Mouse (Mus musculus): Measurements from ENCODE around the gene Sun2. TPM values are rescaled to one million over a fixed set of nuclear protein-coding genes. Genes with fewer than 3 reads are reported as not detected.

The Sun2 gene
- total RNA-seq, 2 experiments from 2014 or later, result 9.9 to 15.2 TPM

DNA sequence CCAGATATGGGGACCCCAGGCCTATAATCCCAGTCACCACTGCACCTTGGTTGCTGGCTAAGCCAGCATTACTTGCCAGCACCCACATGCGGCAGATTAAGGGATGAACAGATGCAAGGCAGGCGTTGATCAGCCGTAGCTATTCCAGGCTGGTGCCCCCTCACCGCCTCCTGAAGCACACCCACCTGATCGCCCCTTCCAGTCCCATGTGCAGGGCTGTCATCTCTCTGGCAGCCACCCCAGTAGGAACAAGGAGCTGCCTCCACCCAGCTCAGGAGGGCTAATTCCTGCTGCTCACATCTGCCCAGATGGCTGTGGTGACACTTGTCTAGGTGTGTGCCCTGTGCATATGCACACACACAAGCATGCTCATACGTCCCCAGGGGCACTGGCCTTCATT is 18.6 kb upstream of the Sun2 start:
- no peak for ATAC-seq (replicated peaks; ENCODE audit: low FRiP score, low TSS enrichment, poor library complexity, severe bottlenecking)

DNA sequence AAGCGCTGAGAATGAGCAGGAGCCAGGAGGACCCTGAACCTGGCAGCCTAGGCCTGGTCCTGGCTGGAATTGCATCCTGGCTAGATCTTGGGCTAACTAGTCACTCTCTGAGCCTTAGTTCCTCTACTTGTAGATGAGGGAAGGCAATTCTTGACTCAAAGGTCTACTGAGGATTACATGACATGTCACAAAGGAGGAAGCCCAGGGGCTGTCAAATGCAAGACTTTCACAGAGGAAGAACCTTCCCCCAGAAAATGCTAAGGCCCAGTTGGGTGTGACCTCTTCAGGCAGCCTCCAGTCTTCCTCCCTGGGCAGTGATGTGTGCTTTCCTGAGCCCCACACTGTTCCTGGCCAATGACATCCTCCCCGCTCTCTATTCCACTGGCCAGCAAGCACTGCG is 14.8 kb upstream of the Sun2 start:
- ATAC-seq (replicated peaks; ENCODE audit: low FRiP score, low TSS enrichment, poor library complexity, severe bottlenecking), result no peak

DNA sequence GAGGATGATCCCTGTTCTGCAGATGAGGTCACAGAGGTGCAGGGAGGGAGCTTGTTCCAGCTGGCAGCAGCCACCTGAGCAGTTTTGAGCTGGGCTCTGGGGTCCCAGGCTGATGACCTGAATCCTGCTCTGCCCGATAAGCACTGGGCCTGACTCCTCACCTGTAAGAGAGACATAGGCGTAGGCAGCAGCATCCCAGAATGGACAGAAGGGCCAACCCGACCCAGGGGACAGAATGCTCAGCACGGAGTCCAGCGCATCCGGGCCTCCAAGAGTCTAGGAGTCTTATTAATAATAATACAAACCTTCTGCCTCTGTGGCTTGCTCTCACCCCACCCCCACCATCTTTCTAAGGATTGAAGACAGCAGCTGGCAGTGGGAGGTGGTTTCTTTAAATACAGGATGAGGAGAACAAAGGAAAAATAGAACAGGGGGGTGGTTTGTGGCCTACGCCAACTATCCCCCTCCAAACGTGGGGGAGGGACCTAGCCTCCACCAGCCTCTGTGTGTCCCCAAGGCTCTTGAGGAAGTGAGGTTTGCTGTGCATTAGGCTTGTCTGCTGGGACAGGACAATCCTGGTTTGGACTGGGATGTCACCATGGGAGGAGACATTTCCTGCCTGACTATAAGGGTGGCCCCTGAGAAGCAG is 13.8 kb upstream of the Sun2 start:
- no peak for ATAC-seq (replicated peaks; ENCODE audit: low FRiP score, low TSS enrichment, poor library complexity, severe bottlenecking)

DNA sequence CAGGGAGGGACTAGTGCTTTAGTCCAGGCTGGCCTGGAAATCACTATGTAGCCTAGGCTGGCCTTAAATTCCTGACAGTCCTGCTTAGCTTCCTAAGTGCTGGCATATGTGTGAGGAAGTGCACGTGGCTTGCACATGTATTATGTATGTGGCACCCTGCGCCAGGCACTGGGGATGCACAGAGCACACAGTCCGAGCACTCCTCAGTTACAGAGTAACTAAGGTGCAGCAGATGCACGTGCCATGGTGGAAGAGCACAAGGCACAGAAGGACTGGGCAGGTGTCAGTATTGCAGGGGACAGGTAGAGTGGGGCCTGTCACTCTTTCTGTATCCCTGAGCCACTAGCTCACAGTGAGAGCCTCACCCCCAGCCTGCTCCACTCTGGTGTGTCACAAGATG is 12.8 kb upstream of the Sun2 start:
- no peak for ATAC-seq (replicated peaks; ENCODE audit: low FRiP score, low TSS enrichment, poor library complexity, severe bottlenecking)

DNA sequence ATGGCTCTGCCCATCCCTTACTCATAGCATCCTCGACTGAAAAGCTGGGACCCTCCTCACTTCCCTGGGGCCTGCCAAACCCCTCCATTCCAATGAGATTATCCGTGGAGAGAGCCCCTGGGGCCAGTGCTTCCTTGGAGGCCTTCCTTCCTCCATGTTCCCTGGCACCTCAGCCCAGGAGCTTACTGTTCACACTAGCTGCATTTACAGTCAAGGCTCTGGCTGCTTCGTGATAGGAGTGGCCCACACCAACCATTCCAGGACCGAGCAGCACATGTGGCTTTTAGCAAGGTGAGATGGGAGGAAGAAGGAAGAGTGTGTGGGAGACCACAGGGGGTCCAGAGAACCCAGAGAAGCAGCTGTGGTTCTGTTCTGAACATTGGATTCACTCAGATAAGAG is 11.5 kb upstream of the Sun2 start:
- ATAC-seq (replicated peaks; ENCODE audit: low FRiP score, low TSS enrichment, poor library complexity, severe bottlenecking), result no peak

DNA sequence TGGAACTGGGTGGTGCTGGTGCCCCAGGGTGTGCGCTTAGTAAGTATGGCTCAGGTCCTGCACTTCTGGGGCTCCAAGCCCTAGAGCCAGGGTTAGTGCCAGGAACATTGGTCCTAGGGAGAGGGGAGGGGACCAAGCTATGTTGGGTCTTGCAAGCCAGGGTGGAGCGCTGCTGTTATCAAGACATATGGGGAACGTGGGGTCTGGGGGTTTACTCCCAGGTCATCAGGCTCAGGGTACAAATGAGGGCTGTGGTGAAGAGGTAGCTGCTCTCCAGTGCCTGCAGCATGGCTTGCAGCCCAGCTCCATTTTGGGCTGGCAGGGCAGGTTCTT is 11.1 kb upstream of the Sun2 start:
- ATAC-seq (replicated peaks; ENCODE audit: low FRiP score, low TSS enrichment, poor library complexity, severe bottlenecking), result no peak; the same call in 1 of the 2 replicates

DNA sequence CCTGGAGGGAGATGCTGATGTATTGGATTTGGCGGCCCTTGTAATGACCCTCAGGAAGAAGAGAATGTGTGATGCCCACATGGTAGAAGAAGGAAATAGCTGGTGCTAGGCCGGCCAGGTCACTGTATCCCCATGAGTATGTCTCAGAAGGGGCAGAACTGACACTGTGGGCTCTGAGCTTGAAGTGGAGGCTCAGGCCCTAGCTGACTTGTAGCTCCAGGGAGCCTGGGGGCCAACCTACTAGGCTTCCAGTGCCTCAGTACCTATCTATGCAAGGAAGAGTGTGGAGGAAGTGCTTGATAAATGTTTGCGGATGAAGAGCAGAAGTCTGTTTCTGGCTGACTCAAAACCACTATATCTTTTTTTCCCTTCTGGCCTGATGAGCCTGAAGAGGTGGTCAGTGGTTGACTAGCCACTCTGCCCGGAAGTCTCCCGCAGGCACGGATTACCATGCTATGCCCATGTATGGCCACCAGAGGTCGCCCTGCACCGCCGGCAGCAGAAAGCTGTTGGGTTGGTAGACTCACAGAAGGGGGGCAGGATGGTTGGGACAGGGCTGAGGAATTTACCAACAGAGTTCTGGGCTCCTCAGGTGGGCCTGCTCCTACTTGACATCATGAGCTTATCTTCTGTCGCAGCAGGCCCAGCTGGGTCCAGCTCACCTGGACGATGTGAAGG is 10.5 kb upstream of the Sun2 start:
- ATAC-seq (replicated peaks; ENCODE audit: low FRiP score, low TSS enrichment, poor library complexity, severe bottlenecking), result peak; percentile 80

DNA sequence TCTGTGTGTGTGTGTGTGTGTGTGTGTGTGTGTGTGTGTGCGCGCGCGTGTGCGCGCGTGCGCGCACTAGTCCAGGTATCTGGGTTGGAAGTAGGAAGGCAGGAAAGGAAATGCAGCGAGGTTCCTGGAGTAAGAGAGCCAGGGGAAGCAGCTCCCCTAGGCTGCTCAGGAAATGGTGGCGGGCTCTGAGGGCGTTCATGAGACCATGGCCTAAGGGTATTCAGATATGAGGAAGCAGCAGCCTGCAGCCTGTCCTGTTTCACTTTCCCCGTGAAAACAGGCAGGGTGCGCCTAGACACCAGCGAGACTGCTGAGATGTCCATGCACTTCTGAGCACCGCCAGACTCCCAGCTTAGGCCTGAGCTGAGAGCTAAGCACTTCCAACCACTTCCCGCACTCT is 9.4 kb upstream of the Sun2 start:
- no peak for ATAC-seq (replicated peaks; ENCODE audit: low FRiP score, low TSS enrichment, poor library complexity, severe bottlenecking)

DNA sequence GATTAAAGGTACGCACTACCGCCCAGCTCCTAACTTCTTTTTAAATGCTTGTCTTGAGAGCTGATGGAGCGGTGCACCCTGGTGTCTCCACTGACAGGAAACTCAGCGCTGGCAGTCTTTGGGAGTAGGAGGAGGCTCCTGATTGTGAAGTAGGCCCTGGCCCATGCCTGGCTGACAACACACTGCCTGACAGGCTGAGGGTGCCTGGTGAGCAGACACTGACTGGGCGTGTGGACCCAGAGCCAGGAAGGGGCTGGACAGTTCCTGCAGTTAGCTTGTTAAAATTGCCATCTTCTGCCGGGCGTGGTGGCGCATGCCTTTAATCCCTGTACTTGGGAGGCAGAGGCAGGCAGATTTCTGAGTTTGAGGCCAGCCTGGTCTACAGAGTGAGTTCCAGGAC is 7.9 kb upstream of the Sun2 start:
- no peak for ATAC-seq (replicated peaks; ENCODE audit: low FRiP score, low TSS enrichment, poor library complexity, severe bottlenecking)

DNA sequence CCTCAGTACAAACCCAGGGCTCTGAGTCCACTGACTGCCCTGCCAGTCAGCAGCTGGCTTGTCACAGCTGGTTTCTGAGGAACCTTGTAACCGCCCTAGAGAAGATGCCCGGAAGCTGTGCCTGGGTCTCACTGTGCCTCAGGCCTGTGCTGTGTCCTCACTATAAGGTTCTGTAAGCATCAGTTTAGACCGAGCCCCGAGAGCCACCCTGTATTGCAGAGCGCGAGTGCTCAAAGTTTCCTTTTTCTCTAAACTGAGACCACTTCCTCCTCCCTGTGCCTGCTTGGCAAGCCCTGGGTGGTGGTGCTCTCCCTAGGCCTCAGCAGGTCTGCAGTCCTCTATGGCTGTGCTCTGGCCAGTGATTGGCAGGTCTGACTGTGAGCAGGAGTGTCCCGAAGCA is 6.8 kb upstream of the Sun2 start:
- ATAC-seq (replicated peaks; ENCODE audit: low FRiP score, low TSS enrichment, poor library complexity, severe bottlenecking), result no peak

DNA sequence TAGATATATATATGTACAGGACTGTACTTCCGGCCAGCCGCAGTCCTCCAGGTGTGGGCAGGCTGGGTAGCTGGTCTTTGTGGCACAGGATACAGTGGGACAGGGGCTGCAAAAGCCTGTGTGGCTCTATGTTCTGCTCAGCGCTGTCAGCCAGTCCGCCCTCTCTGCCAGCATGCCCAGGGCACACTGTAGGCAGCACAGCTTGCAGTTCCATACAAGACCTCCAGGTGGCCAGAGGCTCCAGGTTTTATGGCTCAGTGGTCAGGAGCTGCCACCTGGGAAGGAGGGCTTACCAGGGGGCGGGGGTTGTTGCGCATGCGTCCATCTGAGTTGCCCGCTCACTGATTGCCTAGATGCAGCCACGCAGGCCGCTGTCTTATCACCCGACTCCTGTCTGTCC is 5.7 kb upstream of the Sun2 start:
- ATAC-seq (replicated peaks; ENCODE audit: low FRiP score, low TSS enrichment, poor library complexity, severe bottlenecking), result peak; percentile 51

DNA sequence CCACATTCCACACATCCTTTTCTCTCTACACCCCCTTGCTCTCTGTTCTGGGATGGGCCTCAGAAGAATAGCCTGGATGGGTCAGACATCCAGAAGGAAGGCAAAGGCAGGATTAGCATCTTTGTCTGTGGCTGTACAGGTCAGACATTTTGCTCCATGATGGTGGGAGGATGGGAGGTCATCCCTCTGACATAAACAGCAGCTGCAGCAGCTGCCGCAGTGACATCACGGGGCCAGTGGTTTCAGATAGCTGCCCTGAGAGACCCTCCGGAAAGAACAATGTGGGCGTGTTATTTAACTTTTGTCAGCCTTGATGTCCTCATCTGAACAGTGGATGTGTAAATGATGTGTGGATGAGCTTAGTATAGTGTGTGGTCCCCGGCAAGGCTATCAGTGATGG is 3.5 kb upstream of the Sun2 start:
- ATAC-seq (replicated peaks; ENCODE audit: low FRiP score, low TSS enrichment, poor library complexity, severe bottlenecking), result no peak

DNA sequence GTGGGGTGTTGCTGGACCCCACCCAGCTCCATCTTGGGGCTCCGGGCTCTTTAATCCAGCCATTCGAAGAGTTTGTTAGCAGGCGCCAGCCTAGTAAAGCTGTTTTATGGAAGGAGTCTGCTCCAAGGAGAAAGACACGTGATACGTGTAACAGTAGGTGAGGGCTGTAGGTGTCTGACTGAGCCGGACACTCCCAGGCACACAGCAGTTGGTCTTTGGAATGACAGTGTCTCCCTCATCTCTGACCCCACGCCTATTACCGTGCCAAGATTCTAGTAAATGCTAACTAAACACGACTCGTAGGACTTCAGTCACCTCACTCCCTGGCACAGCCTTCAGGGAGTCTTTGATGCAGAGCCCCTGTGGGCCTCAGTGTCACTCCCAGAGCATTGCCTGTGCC is 3.0 kb upstream of the Sun2 start:
- no peak for ATAC-seq (replicated peaks; ENCODE audit: low FRiP score, low TSS enrichment, poor library complexity, severe bottlenecking)

DNA sequence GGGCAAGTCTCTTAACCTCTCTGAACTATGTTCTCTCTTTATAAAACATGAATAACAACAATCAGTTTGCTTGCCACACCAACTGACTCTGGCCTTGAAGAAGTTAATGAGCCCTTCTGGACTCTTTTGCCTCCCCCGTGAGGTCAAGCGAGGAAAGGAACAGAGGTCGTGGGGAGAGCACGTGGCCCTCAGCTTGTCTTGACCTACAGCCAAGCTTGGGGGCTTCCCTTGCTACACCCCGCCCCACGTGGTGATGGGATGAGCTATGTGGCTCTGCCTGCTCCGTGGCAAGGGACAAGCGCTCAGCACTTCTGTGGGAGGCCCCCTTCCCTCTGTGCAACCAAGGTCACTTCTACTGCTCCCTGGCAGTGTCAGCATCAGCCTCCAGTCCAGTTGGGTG is 2.4 kb upstream of the Sun2 start:
- no peak for ATAC-seq (replicated peaks; ENCODE audit: low FRiP score, low TSS enrichment, poor library complexity, severe bottlenecking)

DNA sequence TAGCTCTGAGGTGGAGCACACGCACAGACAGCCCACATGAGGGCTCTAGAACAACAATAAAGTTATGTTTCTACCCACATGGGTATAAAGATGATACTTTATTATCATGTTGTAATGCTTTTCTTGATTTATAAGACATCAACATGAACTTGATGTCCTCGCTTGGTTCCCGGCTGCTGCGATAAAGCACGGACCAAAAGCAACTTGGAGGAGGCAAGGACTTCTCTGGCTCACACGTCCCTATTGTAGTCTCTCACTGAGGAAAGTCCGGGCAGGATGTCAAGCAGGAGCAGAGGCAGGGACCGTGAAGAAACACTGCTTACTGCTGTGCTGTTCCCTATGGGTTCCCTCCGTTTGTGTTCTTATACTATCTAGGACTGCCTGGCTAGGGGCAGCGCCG is 1.7 kb upstream of the Sun2 start:
- ATAC-seq (replicated peaks; ENCODE audit: low FRiP score, low TSS enrichment, poor library complexity, severe bottlenecking), result no peak

DNA sequence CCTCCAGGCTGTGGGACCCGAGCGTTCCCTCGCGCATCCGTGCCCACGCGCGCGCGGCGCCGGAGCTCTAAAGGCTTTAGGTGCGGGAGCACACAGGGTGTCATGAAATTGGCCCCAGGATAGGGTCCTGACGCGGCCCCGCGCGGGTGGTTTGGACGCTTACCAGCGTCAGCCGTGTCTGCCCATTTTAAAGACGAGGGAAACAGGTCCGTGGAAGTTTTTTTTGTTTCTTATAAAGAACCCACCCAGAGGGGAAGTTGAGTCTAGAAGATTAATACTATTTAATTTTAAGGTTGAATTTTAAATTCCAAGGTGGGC is 329 bp upstream of the Sun2 start:
- no peak for ATAC-seq (replicated peaks; ENCODE audit: low FRiP score, low TSS enrichment, poor library complexity, severe bottlenecking)

DNA sequence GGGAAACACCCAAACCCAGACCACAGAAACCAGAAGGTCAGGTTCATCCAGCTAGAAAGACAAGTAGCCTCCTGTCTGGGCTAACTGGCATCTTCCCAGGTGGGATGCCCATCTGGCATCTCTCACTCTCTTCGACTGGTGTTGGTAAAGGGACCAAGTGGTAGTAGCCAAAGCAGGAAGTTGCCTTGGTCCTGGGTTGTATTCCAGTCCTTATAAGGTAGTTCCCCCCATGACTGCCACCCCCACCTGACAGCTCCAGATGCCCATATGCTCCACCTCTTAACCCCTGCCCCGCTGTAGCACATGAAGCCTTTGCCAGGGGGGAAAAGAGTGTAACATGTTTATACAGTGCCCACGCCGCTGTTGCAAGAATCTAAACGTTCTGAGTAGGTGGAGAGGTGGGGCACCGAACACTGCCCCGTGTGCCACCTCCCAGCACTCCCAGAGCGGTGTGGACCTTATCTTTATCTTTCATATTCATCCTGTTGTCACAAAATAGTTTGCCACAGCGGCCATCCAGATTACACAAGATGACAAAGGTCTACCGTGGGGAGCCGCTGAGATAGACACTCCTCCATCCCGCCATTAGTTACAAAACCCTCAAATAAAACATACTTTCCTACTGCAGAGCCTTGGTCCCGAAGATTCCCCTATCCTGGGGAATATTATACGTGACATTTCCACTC is 1.0 kb downstream of the Sun2 start:
- ATAC-seq (replicated peaks; ENCODE audit: low FRiP score, low TSS enrichment, poor library complexity, severe bottlenecking), result peak; percentile 9

DNA sequence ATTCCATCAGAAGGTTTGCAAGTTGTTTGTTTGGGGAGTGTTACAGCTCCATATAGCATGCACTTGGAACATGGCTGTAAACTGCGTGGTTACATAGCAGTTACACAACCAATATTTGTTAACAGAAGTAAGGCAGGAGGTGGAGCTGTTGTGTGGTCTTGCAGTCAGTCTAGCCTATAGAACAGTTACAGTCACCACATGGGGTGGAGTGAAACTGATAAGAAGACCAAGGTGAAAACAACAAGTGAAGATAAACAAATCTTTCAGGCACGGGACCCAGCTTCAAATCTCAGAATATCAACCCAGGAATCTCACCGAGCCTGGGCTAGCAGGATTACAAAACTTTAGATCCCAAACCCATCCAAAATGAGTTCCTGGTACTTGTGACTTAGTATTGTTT is 1.6 kb downstream of the Sun2 start:
- ATAC-seq (replicated peaks; ENCODE audit: low FRiP score, low TSS enrichment, poor library complexity, severe bottlenecking), result no peak

DNA sequence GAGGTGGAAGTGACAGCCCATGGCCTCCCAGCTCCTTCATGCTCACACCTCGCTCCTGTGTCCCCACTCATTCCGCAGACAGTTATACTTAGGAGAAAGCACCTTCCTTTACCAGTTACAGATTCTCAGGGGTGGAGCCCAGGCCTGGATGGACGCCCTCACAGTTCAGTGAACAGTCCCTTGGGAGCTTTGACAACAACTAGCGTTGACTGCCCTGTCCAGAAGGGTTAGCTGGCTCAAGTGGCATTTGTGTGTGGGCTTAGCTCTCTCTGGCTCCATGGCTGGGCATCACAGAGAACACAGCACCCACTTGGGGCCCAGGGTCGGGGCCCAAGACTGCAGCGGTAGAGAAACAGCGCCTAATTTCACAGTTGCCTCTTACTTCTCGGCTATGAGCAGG is 8.0 kb downstream of the Sun2 start:
- ATAC-seq (replicated peaks; ENCODE audit: low FRiP score, low TSS enrichment, poor library complexity, severe bottlenecking), result no peak

DNA sequence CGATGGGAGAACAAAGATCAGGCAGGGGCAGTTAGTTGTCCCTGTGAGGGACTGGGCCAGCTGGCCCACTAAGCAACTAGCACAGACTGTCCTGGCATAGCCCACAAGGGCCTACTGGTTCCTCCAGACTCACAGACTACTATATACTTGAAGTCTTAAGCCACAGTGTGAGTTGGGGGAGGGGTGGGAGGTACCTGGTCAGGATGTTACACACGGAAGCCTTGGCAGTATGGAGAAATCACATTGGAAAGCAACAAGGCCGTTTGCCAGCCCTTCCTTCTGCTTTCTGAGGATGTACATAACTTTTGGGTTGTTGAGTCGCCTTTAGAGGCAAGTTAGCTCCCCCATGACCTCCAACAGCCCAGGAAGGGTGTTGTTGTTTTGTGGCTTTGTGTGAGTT is 8.7 kb downstream of the Sun2 start:
- no peak for ATAC-seq (replicated peaks; ENCODE audit: low FRiP score, low TSS enrichment, poor library complexity, severe bottlenecking)

DNA sequence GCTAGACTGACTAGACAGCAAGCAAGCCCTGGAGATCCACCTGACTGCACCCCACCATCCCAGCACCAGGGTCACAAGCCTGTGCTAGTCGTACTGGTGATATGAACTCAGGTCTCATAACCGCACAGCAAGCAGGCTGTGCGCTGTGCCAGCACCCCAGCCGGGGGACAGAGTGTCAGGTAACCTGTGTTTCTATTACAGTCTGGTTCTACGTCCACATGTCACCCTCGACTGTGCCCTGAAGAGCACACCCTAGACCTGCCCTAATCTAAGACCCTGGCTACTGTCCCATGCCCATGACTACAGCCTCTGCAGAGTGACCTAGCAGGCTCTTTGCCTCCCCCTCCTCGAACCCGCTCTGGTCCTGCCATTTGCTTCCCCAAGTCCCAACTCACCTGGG is 9.1 kb downstream of the Sun2 start:
- ATAC-seq (replicated peaks; ENCODE audit: low FRiP score, low TSS enrichment, poor library complexity, severe bottlenecking), result no peak
